Mouse (Mus musculus): ENCODE data around the gene Cap2.

Cap2 gene

DNA sequence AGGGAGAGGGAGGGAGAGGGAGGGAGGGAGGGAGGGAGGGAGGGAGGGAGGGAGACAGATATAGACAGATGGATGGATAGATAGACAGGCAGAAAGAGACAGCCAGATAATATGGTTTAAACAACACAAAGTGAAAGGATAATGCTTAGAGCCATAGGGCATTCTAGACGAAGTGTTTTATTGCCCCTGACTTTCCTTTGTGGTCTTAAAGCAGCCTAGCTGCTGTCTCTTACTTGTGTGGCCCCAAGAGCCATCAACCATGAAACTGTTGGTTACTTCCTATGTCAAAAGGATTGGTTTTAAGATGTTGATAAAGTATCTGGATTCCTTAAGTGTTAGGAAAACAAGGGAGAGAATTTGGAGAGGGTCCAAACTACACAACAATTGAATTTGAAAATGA, 45.6 kb downstream of the Cap2 start:
- in situ Hi-C loops (cut with MboI; ENCODE audit: low pct_unique_long_range_greater_than_20kb in 1 of 2, low sequenced_read_pairs in 2 of 2, unreplicated experiment in 1 of 2), result no loop called here

GRCm38 (mm10) chr13:46548132-46548531, 46.5 kb downstream of the Cap2 start:
- in situ Hi-C loops (cut with MboI; ENCODE audit: low pct_unique_long_range_greater_than_20kb in 1 of 2, low sequenced_read_pairs in 2 of 2, unreplicated experiment in 1 of 2), result no loop called here

GRCm38 (mm10) chr13:46548600-46549179, 47.0 kb downstream of the Cap2 start:
- in situ Hi-C loops (cut with MboI; ENCODE audit: low pct_unique_long_range_greater_than_20kb in 1 of 2, low sequenced_read_pairs in 2 of 2, unreplicated experiment in 1 of 2), result no loop called here

GRCm38 (mm10) chr13:46550627-46551026, 49.0 kb downstream of the Cap2 start:
- in situ Hi-C loops (cut with MboI; ENCODE audit: low pct_unique_long_range_greater_than_20kb in 1 of 2, low sequenced_read_pairs in 2 of 2, unreplicated experiment in 1 of 2), result no loop called here

DNA sequence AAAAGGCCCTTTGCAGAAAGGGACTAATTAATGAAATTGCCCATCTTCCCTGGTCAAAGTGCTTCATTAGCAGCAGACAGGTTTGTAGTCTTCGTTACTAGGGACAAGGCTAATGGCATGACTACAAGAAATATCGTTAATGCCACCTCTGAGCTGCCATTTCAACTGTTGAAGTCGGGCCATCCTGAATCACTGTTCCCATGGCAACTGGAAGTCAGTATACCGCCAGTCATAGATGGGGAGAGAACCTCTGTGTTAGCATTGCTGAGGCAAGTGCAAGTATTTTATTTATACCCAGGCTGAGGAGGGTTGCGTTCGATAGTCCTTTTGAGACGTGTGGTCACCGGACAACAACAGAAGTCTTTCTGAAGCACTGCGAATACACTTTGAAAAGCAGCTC, 53.1 kb downstream of the Cap2 start:
- in situ Hi-C loops (cut with MboI; ENCODE audit: low pct_unique_long_range_greater_than_20kb in 1 of 2, low sequenced_read_pairs in 2 of 2, unreplicated experiment in 1 of 2), result no loop called here

DNA sequence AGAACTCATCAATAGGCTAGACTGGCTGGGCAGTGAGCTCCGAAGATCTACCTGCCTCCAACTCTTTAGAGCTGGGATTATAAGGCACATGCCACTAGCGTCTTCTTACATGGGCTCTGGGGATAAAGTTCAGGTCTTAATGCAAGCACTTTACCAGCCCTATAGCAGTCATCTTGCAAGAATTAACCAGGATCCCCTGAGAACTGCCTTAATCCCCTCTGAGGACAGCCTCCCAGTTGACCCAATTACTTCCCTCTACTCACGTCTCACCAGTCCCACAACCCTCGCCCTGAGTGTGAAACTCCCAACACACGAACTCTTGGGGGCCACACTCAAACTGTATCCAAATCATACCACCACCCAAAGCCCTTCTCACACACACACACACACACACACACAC, 64.3 kb downstream of the Cap2 start:
- in situ Hi-C loops (cut with MboI; ENCODE audit: low pct_unique_long_range_greater_than_20kb in 1 of 2, low sequenced_read_pairs in 2 of 2, unreplicated experiment in 1 of 2), result no loop called here

DNA sequence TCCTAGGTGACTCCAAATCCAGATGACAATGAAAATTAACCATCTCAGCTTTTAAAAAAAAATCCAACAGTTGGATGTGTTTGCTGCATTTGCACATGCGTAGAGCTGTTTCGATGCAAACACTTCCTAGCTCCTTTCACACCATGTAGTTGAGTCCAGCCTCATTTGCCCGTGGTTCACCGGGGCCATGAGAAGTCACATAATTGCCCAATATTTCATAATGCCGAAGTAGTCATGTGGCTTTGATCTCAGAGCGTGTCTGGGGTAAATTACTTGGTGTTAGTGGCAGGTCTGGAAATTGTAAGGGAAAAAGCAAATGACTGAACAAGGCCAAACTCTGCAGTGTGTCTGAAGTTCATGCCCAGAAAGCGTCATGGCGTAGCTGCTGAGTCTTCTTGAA, 67.8 kb downstream of the Cap2 start:
- in situ Hi-C loops (cut with MboI; ENCODE audit: low pct_unique_long_range_greater_than_20kb in 1 of 2, low sequenced_read_pairs in 2 of 2, unreplicated experiment in 1 of 2), result no loop called here

DNA sequence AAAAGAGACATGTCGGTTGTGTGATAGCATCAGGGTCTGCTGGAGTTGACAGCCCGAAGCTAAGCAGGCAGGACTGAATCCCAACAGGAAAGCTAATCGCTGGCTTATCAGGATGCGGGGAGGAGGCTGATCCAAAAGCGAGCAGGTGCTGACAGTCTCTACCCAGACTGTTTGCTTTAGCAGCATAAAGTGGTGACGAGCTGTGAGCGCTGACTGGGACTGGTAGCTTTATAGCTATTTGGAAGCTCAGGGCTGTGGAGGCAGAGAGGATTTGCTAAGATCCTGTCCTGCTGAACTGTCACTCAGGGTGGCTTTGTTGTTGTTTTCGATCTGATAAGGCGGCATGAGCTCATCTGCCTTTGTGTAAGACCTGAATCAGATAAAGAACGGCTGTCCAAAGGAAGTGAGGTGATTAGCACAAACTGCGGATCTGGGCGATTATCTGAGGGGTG, 69.5 kb downstream of the Cap2 start:
- in situ Hi-C loops (cut with MboI; ENCODE audit: low pct_unique_long_range_greater_than_20kb in 1 of 2, low sequenced_read_pairs in 2 of 2, unreplicated experiment in 1 of 2), result no loop called here

- in situ Hi-C loops (cut with MboI; ENCODE audit: low pct_unique_long_range_greater_than_20kb in 1 of 2, low sequenced_read_pairs in 2 of 2, unreplicated experiment in 1 of 2), result no loop called here
Measured at GRCm38 (mm10) chr13:46571961-46572647, 70.5 kb downstream of the Cap2 start.

DNA sequence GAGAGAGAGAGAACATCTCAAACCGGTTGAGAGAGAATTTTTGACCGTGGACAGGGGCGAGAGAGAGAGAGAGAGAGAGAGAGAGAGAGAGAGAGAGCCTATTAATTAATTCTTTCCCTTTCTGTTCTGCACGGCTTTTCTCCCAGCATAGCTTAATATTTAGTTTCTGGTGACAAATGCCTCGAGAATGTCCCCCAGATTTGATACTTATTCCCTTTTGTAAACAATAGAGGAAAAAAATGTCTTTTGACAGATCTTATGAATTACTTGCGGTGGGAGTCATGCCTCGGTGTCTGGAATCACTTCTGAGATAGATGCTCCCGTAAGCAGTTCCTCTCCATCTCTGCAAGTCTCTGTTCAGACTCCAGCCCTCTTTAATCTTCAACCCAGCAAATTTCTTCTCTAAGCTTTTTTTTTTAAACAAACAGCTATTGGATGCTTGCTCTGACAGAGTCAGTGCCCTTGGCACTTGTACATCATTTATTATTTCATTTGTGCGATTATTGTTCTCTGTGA, 71.1 kb downstream of the Cap2 start:
- in situ Hi-C loops (cut with MboI; ENCODE audit: low pct_unique_long_range_greater_than_20kb in 1 of 2, low sequenced_read_pairs in 2 of 2, unreplicated experiment in 1 of 2), result no loop called here

- in situ Hi-C loops (cut with MboI; ENCODE audit: low pct_unique_long_range_greater_than_20kb in 1 of 2, low sequenced_read_pairs in 2 of 2, unreplicated experiment in 1 of 2), result no loop called here
Measured at GRCm38 (mm10) chr13:46574201-46574600, 72.6 kb downstream of the Cap2 start.

DNA sequence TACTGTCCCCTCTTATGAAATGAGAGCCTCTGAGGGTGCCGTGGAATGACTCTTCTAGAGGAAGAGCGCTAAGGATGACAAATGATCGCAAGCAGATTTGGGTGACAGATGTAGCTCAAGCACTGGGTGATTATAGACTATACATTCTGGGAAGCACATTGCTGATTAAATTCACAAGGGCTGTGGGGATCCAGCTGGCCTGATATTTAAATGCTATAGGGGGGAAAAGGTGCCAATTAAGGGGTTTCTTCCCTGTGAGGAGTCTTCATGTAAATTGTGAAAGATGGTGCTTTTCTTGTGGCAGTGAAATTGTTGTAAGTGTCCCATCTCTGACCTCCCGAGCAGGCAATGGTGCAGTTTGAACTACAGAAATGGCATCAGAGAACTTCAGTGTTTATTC, 73.1 kb downstream of the Cap2 start:
- in situ Hi-C loops (cut with MboI; ENCODE audit: low pct_unique_long_range_greater_than_20kb in 1 of 2, low sequenced_read_pairs in 2 of 2, unreplicated experiment in 1 of 2), result no loop called here

DNA sequence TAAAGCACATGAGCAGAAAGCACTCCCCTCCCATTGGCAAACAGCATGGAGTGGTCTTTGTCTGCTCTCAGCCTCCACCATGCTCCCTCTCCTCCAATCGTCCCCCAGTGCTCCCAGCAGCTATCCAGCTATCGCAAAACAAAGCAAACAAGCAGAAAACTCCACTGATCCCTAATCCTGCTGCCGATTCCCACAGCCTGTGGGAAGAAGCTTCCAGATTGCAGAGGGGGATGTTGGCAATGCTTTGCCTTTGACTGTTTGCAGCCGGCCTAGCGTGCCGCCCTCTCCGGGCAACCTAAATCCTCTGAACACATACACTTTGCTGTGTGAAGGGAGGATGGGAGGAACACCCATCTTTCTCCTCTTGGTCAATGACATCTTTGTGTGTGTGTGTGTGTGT, 83.2 kb downstream of the Cap2 start:
- in situ Hi-C loops (cut with MboI; ENCODE audit: low pct_unique_long_range_greater_than_20kb in 1 of 2, low sequenced_read_pairs in 2 of 2, unreplicated experiment in 1 of 2), result no loop called here

DNA sequence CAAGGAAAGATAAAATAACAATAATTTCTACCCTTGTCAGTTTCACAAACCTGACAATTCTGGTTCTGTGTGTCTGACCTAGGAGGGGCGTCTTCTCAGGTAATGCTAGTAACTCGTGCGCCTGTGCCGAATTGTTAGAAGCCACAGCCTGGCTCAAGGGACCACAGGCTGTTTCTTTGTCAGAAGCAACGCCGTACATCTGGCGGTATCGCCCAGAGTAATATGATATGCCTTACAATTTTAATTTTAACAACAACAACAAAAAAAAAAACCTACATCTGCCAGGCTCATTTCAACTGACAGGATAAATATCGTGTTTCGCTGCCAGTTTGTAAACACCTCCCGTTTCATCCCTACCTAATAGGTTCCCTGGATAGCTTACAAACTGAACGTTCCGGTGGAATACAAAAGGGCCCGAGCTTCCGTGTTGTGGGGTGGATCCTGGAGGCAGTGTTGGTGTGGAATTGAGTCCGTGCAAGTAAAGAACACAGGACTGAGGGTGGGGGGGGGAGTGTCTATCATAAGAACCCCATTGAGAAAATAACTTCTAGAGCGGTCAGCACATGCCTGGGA, 86.2 kb downstream of the Cap2 start:
- in situ Hi-C loops (cut with MboI; ENCODE audit: low pct_unique_long_range_greater_than_20kb in 1 of 2, low sequenced_read_pairs in 2 of 2, unreplicated experiment in 1 of 2), result no loop called here

GRCm38 (mm10) chr13:46588606-46589005, 87.0 kb downstream of the Cap2 start:
- in situ Hi-C loops (cut with MboI; ENCODE audit: low pct_unique_long_range_greater_than_20kb in 1 of 2, low sequenced_read_pairs in 2 of 2, unreplicated experiment in 1 of 2), result no loop called here

DNA sequence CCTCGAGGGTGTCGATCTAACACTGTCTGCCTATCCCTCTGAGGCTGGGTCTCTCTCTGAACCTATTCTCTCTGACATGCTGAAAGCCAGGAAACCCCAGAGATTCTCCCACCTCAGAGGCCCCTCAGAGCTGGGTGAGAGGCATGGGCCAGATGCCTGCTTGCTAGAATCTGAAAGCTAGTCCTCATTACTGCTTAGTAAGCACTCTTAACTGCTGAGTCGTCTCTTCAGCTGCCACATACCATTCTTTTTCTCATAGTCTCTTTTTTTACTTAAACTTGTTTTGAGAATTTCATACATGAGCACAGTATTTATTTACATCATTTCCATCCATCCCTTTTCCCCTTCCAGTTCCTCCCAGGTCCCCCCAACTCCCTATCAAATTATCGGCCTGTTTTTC, 89.2 kb downstream of the Cap2 start:
- in situ Hi-C loops (cut with MboI; ENCODE audit: low pct_unique_long_range_greater_than_20kb in 1 of 2, low sequenced_read_pairs in 2 of 2, unreplicated experiment in 1 of 2), result no loop called here

DNA sequence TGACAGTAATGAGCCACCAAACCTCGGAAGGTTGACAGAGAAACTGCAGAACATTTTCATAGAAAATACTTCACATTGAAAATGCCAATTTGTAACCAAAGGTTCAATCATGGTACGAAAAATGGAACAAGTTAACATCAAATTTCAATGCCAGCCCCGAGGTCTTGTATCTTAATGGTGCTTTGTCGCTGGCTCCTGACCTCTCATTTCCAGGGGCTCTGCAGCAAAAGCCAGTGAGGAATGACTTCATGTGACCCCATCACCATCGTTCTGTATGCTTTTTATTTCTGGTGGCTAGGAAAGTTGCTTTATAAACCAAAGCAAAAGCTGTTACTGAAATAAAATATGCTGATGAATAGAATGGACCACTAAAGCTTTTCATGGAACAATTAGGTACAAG, 99.0 kb downstream of the Cap2 start:
- in situ Hi-C loops (cut with MboI; ENCODE audit: low pct_unique_long_range_greater_than_20kb in 1 of 2, low sequenced_read_pairs in 2 of 2, unreplicated experiment in 1 of 2), result no loop called here

DNA sequence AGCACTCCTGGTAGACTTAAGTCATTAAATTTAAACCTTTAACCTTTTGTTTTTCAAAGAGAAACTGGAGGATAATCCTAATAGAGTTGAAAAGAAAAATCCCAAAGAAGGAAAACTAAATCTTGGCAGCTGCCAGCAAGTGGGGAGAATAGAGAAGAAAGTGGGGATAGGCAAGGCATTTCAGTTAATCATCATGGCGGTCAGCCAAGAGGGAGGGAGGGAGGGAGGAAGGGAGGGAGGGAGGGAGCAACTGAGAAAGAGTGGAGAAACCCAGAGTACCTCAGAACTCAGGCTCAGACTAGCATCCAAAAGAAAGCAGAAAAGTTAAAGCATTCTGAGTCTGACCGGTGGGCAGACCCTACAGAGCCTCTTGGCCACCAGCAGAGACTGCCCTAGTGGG, 99.7 kb downstream of the Cap2 start:
- in situ Hi-C loops (cut with MboI; ENCODE audit: low pct_unique_long_range_greater_than_20kb in 1 of 2, low sequenced_read_pairs in 2 of 2, unreplicated experiment in 1 of 2), result no loop called here

- in situ Hi-C loops (cut with MboI; ENCODE audit: low pct_unique_long_range_greater_than_20kb in 1 of 2, low sequenced_read_pairs in 2 of 2, unreplicated experiment in 1 of 2), result no loop called here
Measured at GRCm38 (mm10) chr13:46602674-46603073, 101.0 kb downstream of the Cap2 start.

DNA sequence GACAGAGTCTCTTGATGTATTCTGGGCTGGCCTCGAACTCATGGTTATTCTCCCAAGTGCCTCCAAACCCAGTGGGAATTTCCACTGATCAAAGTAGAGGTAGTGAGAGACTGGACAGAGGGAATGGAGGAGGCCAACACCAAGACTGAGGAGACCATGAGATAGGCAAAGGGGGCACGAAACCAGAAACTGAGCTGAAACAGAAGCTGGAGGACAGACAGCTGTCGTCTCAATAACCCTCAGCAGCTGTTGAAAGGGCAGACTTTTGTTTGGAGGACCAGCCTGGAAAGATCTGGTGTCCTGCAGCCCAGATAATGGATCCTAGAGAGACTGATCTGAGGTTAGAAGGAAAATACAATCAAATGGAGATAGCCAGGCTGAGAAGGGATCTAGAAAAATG, 109.4 kb downstream of the Cap2 start:
- in situ Hi-C loops (cut with MboI; ENCODE audit: low pct_unique_long_range_greater_than_20kb in 1 of 2, low sequenced_read_pairs in 2 of 2, unreplicated experiment in 1 of 2), result no loop called here
